Mouse (Mus musculus) heart, adult 2 months (tissue): ENCODE measurements around the gene Mrpl18.

ENCODE experiments used
- CTCF ChIP-seq: fragments of 200-600 bp; IDR thresholded peaks from 2 replicates; pipeline ENCODE4 v1.8.1; 2022; ENCODE audit warnings: antibody characterized with exemption, mild to moderate bottlenecking, moderate library complexity
- EP300 ChIP-seq: fragments of 200-500 bp; IDR thresholded peaks from 2 replicates; pipeline ENCODE4 v1.6.1; 2011; ENCODE audit warnings: low read depth, low read length, control low read depth; ENCODE audit not compliant: insufficient read depth
- POLR2A ChIP-seq: fragments of 200-500 bp; IDR thresholded peaks from 2 replicates; pipeline ENCODE4 v1.6.1; 2011; ENCODE audit warnings: mild to moderate bottlenecking, low read depth, low read length, control low read depth; ENCODE audit not compliant: insufficient read depth

GRCm38 (mm10) chr17:12916588-12917380 is 639 bp upstream of the Mrpl18 start:
- TF ChIP-seq CTCF (no peak), EP300 (no peak), POLR2A (no peak)
